Mouse (Mus musculus) limb, embryonic 11.5 days (tissue): ENCODE results near the gene Cuedc1. TPM values are rescaled to one million over a fixed set of nuclear protein-coding genes. Genes with fewer than 3 reads are reported as not detected.

ENCODE experiments used
- ATAC-seq: fragments of 200-750 bp; cut with Nextera tagmentation; 2 replicates; pipeline ENCODE4 v1.8.0; 2017; ENCODE audit warnings: low read depth; ENCODE audit not compliant: insufficient number of reproducible peaks, low FRiP score, low TSS enrichment
- DNase-seq: peaks from one replicate; pipeline ENCODE4 v3.0.0-alpha.2; 2015; ENCODE audit warnings: low spot score
- H3K27ac ChIP-seq: fragments of 300-500 bp; sonication (generic); replicated peaks from 2 replicates; pipeline ENCODE4 v1.5.1; 2014; ENCODE audit warnings: low read depth, mild to moderate bottlenecking, low read length
- H3K27me3 ChIP-seq: fragments of 300-500 bp; sonication (generic); 2 replicates; pipeline ENCODE4 v1.6.1; 2014; ENCODE audit warnings: mild to moderate bottlenecking, low read length, mixed read lengths; ENCODE audit not compliant: control insufficient read depth, insufficient read depth
- H3K36me3 ChIP-seq: fragments of 300-500 bp; sonication (generic); 2 replicates; pipeline ENCODE4 v1.6.1; 2014; ENCODE audit warnings: mild to moderate bottlenecking, low read length, moderate library complexity, mixed read lengths; ENCODE audit not compliant: control insufficient read depth, insufficient read depth
- H3K4me1 ChIP-seq: fragments of 300-500 bp; sonication (generic); 2 replicates; pipeline ENCODE4 v1.6.1; 2014; ENCODE audit warnings: low read length, mixed read lengths; ENCODE audit not compliant: control insufficient read depth, insufficient read depth
- H3K4me2 ChIP-seq: fragments of 300-500 bp; sonication (generic); 2 replicates; pipeline ENCODE4 v1.6.1; 2014; ENCODE audit warnings: low read depth, mild to moderate bottlenecking, moderate library complexity; ENCODE audit not compliant: severe bottlenecking
- H3K4me3 ChIP-seq: fragments of 300-500 bp; sonication (generic); 2 replicates; pipeline ENCODE4 v1.5.1; 2014; ENCODE audit warnings: low read depth, low read length
- H3K9ac ChIP-seq: fragments of 300-500 bp; sonication (generic); 2 replicates; pipeline ENCODE4 v1.6.1; 2014; ENCODE audit warnings: mild to moderate bottlenecking, low read length
- H3K9me3 ChIP-seq: fragments of 300-500 bp; sonication (generic); 2 replicates; pipeline ENCODE4 v1.6.1; 2016; ENCODE audit warnings: low read length; ENCODE audit not compliant: control insufficient read depth
- WGBS: fragments of 180-500 bp; shearing (Covaris S2); extraction: QIAGEN DNeasy Blood & Tissue Kit; methylation state at CpG from one replicate; pipeline ENCODE4 v1.1.7; 2014; 5-methylcytosine and 5-hydroxymethylcytosine counted together
- polyA plus RNA-seq: library from polyadenylated mRNA; unstranded; fragments of >200 nt; fragmentation: Nextera tagmentation; extraction: Ambion mirVana; gene quantifications from 2 replicates; pipeline ENCODE4 v1.2.1, GENCODE M21; 2014

The Cuedc1 gene
- polyA plus RNA-seq, 1 experiment from 2014 or later: 14.3 TPM

- peak; percentile 69 for ATAC-seq
Observed at GRCm38 (mm10) chr11:88059141-88059540, 38.7 kb upstream of the Cuedc1 start.

DNA sequence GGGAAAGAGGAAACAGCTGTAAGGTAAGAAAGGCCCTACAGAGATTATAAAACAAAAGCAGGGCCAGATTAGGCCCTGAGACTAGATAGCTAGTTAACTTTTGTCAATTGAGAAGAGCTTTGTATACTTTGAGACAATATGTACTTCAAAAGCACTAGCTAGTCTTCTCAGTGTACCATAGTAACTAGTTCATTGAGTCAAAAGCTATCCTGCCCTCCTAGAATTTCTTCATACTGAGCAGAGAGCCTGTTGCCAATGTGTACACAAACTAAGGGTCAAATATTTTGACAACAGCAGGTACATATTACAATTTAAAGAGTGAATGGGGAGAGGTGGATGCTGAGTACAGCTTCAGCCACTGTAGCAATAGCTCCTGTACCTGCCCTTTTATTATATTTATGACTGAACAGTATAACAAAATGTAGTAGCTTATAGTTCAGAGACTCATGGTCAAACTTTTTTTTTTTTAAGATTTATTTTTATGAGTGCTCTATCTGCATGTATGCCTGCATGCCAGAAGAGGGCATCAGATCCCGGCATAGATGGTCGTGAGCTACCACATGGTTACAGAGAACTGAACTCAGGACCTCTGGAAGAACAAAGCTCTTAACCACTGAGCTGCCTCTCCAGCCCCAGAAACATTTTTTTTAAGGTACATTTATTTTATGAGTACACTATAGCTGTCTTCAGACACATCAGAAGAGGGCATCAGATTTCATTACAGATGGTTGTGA lies 35.8 kb upstream of the Cuedc1 start:
- WGBS: 77% methylated on average over 2 of the region's 2 CpGs
- Histone ChIP-seq H3K4me2 (no peak overlapping the region), H3K4me3 (no peak overlapping the region), H3K9ac (no peak overlapping the region), H3K27ac (no peak overlapping the region), H3K9me3 (no peaks in the 10 kb centered on the region), H3K27me3 (no peaks in the 10 kb centered on the region), H3K36me3 (no peaks in the 10 kb centered on the region), H3K4me1 (0 out of 2 replicates have a peak, but pooled peaks cover under 1% of the 10 kb centered on the region)
- no peak for ATAC-seq
- DNase-seq: no peak

More at GRCm38 (mm10) chr11:88059141-88059540, 38.7 kb upstream of the Cuedc1 start:
- H3K9ac ChIP-seq: no peak overlapping the region
- 41% methylated on average over 2 of the region's 2 CpGs for WGBS
- H3K9me3 ChIP-seq: no peaks in the 10 kb centered on the region
- H3K4me2 ChIP-seq: no peak overlapping the region
- no peaks in the 10 kb centered on the region for H3K27me3 ChIP-seq
- H3K27ac ChIP-seq: no peak overlapping the region
- H3K4me3 ChIP-seq: no peak overlapping the region
- peak; percentile 42 for DNase-seq
- no peaks in the 10 kb centered on the region for H3K36me3 ChIP-seq
- no peaks in the 10 kb centered on the region for H3K4me1 ChIP-seq

DNA sequence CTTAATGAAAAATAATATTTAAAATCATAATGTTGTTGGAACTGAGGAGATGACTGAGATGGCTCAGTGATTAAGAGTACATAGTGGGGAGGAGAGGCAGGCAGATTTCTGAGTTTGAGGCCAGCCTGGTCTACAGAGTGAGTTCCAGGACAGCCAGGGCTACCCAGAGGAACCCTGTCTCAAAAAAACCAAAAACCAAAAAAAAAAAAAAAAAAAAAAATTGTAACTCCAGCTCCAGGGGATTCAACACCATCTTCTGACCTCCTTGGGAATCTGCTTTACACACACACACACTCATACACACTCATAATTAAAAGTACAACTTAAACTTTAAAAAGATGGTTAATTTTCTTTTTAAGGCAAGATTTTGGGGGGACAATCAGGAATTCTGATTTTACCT lies 32.1 kb upstream of the Cuedc1 start:
- Histone ChIP-seq H3K4me2 (no peak overlapping the region), H3K27ac (no peak overlapping the region), H3K4me3 (no peak overlapping the region), H3K27me3 (no peaks in the 10 kb centered on the region), H3K9ac (no peak overlapping the region), H3K36me3 (no peaks in the 10 kb centered on the region), H3K4me1 (peaks cover 8% of the 10 kb centered on the region; the same call in 1 of the 2 replicates), H3K9me3 (no peaks in the 10 kb centered on the region)
- ATAC-seq (no peak), DNase-seq (no peak)

GRCm38 (mm10) chr11:88067191-88067585 lies 30.7 kb upstream of the Cuedc1 start:
- H3K4me1 ChIP-seq: peaks cover 14% of the 10 kb centered on the region
- no peaks in the 10 kb centered on the region for H3K9me3 ChIP-seq
- DNase-seq (no peak), ATAC-seq (no peak)
- 4% methylated on average over 8 of the region's 8 CpGs for WGBS
- H3K4me2 ChIP-seq: peak overlapping the region; percentile 74
- H3K36me3 ChIP-seq: no peaks in the 10 kb centered on the region
- no peaks in the 10 kb centered on the region for H3K27me3 ChIP-seq
- H3K4me3 ChIP-seq: peak overlapping the region; percentile 98
- peak overlapping the region; percentile 99 for H3K9ac ChIP-seq
- peak overlapping the region; percentile 97 for H3K27ac ChIP-seq

DNA sequence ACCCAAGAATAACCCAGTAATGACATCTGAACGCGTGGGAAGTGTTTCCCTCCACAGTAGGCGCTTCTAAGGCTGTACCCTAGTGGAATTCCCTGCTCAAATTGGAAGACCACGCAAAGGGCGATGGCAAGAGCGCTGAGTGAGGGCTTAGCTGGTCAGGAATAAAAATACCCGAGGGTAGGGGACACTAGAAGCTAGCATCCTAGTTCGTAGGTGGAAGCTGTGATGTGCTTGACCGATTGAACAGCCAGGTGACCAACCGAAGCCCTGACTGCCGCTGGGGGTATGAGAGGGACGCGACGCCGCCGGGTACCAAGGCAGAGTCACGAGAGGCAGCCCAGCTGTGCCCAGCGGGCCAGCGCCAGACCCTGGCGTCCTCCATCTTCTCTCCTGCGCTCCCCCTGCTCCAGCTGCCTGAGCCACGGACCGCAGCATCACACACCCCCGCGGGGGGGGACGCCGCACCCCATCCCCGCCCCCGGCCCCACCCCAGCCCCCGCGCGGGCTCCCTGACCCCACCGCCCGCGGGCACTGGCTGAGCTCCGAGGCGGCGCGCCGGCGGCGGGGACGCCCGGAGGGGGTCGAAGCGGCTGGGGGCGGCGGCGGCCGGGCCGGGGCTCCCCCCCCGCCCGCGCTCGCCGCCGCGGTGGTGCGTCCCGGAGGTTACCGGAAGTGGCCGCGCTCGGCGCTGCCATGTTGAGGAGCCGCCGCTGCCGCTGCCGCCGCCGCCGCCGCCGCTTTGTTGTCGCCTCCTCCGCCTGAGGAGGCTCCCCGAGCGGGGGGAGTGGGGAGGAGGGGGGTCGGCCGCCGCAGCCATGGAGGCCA lies 30.1 kb upstream of the Cuedc1 start, which contains the start of gene Vezf1:
TSS of gene Vezf1 (plus strand) at position 694 of the 825 bp plus-strand sequence.
- DNase-seq (peak; percentile 87), ATAC-seq (peak; percentile 77)
- H3K27me3 ChIP-seq: no peaks in the 10 kb centered on the region
- H3K9ac ChIP-seq: peak within 1 kb of the TSS; percentile 99
- H3K4me2 ChIP-seq: peak within 1 kb of the TSS; percentile 74
- H3K36me3 ChIP-seq: no peaks in the 10 kb centered on the region
- WGBS: under 1% methylated on average over 49 of the region's 81 CpGs
- H3K4me1 ChIP-seq: peaks cover 14% of the 10 kb centered on the region
- no peaks in the 10 kb centered on the region for H3K9me3 ChIP-seq
- peak within 1 kb of the TSS; percentile 98 for H3K4me3 ChIP-seq
- peak within 1 kb of the TSS; percentile 97 for H3K27ac ChIP-seq

DNA sequence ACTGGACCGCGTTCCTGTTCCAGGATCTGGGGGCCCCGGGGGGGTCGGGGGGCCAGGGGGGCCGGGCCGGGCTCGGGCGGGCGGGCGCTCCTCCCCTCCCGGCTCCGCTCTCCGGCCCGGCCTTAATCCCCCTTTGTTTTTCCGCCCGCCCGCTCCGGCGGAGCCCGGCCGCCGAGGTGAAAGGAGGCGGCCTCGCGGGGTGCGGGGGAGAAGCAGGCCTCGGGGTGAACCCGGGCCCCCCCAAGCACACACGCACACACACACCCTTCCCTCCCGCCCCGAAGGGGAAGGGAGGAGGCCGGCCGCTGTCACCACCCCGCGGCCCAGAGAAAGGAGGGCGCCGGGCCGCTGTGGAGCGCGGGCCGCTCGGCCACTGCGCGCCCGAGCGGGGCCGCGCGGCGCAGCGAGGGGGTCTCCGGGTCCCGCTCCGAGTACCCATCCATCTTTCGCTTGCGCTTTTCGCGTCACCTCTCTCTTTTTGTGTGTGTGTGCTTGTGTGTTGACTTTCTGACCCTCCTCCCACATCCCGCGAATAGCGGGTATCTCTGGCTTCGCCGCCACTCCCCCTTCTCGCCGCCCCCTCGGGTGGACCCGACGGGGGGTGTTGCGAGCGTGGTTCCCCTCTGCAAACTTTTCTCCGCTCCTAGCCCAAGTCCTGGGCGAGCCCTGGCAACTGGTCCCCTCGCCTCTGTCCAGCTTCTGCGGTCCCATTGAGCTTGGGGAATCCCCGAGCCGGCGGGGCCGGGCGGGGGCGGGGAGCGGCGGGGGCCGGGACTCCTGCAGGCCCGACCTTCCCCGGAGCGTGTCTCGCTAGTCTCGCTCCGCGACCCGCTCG lies 29.2 kb upstream of the Cuedc1 start:
- peaks cover 14% of the 10 kb centered on the region for H3K4me1 ChIP-seq
- H3K4me2 ChIP-seq: peak overlapping the region; percentile 74
- peak overlapping the region; percentile 97 for H3K27ac ChIP-seq
- ATAC-seq: peak; percentile 75
- DNase-seq: peak; percentile 74
- H3K9ac ChIP-seq: peak overlapping the region; percentile 99
- peaks cover 5% of the 10 kb centered on the region; the same call in 1 of the 2 replicates for H3K36me3 ChIP-seq
- under 1% methylated on average over 72 of the region's 92 CpGs for WGBS
- peak overlapping the region; percentile 98 for H3K4me3 ChIP-seq
- no peaks in the 10 kb centered on the region for H3K27me3 ChIP-seq
- no peaks in the 10 kb centered on the region for H3K9me3 ChIP-seq

- peaks cover 14% of the 10 kb centered on the region for H3K4me1 ChIP-seq
- peak overlapping the region; percentile 98 for H3K4me3 ChIP-seq
- H3K9ac ChIP-seq: peak overlapping the region; percentile 99
- peak overlapping the region; percentile 74 for H3K4me2 ChIP-seq
- ATAC-seq: no peak
- H3K27me3 ChIP-seq: no peaks in the 10 kb centered on the region
- no peak for DNase-seq
- peaks cover 6% of the 10 kb centered on the region; the same call in 1 of the 2 replicates for H3K36me3 ChIP-seq
- H3K9me3 ChIP-seq: no peaks in the 10 kb centered on the region
- peak overlapping the region; percentile 97 for H3K27ac ChIP-seq
- 0% methylated on average over 12 of the region's 12 CpGs for WGBS
Observed at GRCm38 (mm10) chr11:88069246-88069570, 28.6 kb upstream of the Cuedc1 start.

DNA sequence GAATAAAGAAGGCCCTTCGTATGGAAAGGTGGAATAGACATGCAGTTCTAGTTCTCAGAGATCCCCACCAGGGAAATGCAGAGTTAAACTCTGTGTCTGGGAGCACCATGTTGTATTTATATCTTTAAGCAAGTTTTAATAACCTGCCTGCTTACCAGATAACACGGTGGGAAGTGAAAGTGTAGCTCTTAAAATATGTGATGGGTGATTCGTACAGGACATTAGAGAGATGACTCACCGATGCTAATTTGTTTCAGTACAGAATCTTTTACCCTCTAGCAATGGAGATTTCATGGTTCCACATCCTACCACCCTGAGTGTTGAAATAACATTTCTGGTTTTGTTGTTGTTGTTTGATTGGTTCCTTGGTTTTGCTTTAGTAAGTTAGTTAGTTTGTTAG lies 27.5 kb upstream of the Cuedc1 start:
- 48% methylated on average over 4 of the region's 4 CpGs for WGBS
- Histone ChIP-seq H3K36me3 (peaks cover 9% of the 10 kb centered on the region; the same call in 1 of the 2 replicates), H3K4me3 (peak overlapping the region; percentile 98), H3K27me3 (no peaks in the 10 kb centered on the region), H3K9me3 (no peaks in the 10 kb centered on the region), H3K9ac (no peak overlapping the region), H3K4me2 (peak overlapping the region; percentile 74), H3K4me1 (peaks cover 14% of the 10 kb centered on the region), H3K27ac (no peak overlapping the region)
- no peak for DNase-seq
- no peak for ATAC-seq
